Mouse (Mus musculus): ENCODE data around the gene Galk2. TPM values are rescaled to one million over a fixed set of nuclear protein-coding genes. Genes with fewer than 3 reads are reported as not detected.

Gene Galk2
- total RNA-seq, 4 experiments from 2014 or later, result 30.9 to 36.3 (median 32.6) TPM

- DNase-seq (ENCODE audit: low spot score in 2 of 2), result no peak
These were observed 37.4 kb downstream of the Galk2 start for GRCm38 (mm10) chr2:125896355-125896754.

GRCm38 (mm10) chr2:125900797-125901410, 42.0 kb downstream of the Galk2 start:
- DNase-seq (ENCODE audit: low spot score in 2 of 2), result no peak

GRCm38 (mm10) chr2:125901426-125901825, 42.5 kb downstream of the Galk2 start:
- DNase-seq (ENCODE audit: low spot score in 2 of 2), result no peak

GRCm38 (mm10) chr2:125906407-125907066, 47.6 kb downstream of the Galk2 start:
- DNase-seq (ENCODE audit: low spot score in 2 of 2), result no peak

- no peak for DNase-seq (ENCODE audit: low spot score in 2 of 2)
These were observed 48.8 kb downstream of the Galk2 start for GRCm38 (mm10) chr2:125907580-125908255.

GRCm38 (mm10) chr2:125914167-125914566, 55.3 kb downstream of the Galk2 start:
- no peak for DNase-seq (ENCODE audit: low spot score in 2 of 2)

GRCm38 (mm10) chr2:125914713-125915112, 55.8 kb downstream of the Galk2 start:
- no peak for DNase-seq (ENCODE audit: low spot score in 2 of 2)

- DNase-seq (ENCODE audit: low spot score in 2 of 2), result no peak
These were observed 57.9 kb downstream of the Galk2 start for GRCm38 (mm10) chr2:125916652-125917296.

GRCm38 (mm10) chr2:125917297-125917679, 58.4 kb downstream of the Galk2 start:
- DNase-seq (ENCODE audit: low spot score in 2 of 2), result no peak

- no peak for DNase-seq (ENCODE audit: low spot score in 2 of 2)
These were observed 62.4 kb downstream of the Galk2 start for GRCm38 (mm10) chr2:125921273-125921672.

GRCm38 (mm10) chr2:125922149-125922548, 63.2 kb downstream of the Galk2 start:
- no peak for DNase-seq (ENCODE audit: low spot score in 2 of 2)

- DNase-seq (ENCODE audit: low spot score in 2 of 2), result no peak
These were observed 64.0 kb downstream of the Galk2 start for GRCm38 (mm10) chr2:125922877-125923276.

GRCm38 (mm10) chr2:125923346-125923745, 64.4 kb downstream of the Galk2 start:
- no peak for DNase-seq (ENCODE audit: low spot score in 2 of 2)

GRCm38 (mm10) chr2:125924554-125924953, 65.6 kb downstream of the Galk2 start:
- no peak for DNase-seq (ENCODE audit: low spot score in 2 of 2)

- no peak for DNase-seq (ENCODE audit: low spot score in 2 of 2)
These were observed 66.2 kb downstream of the Galk2 start for GRCm38 (mm10) chr2:125925081-125925480.

- DNase-seq (ENCODE audit: low spot score in 2 of 2), result no peak
These were observed 70.5 kb downstream of the Galk2 start for GRCm38 (mm10) chr2:125929396-125929795.

- no peak for DNase-seq (ENCODE audit: low spot score in 2 of 2)
These were observed 71.0 kb downstream of the Galk2 start for GRCm38 (mm10) chr2:125929872-125930271.

GRCm38 (mm10) chr2:125931193-125931592, 72.3 kb downstream of the Galk2 start:
- no peak for DNase-seq (ENCODE audit: low spot score in 2 of 2)

GRCm38 (mm10) chr2:125932734-125933133, 73.8 kb downstream of the Galk2 start:
- no peak for DNase-seq (ENCODE audit: low spot score in 2 of 2)

- no peak for DNase-seq (ENCODE audit: low spot score in 2 of 2)
These were observed 75.1 kb downstream of the Galk2 start for GRCm38 (mm10) chr2:125933977-125934376.

- no peak for DNase-seq (ENCODE audit: low spot score in 2 of 2)
These were observed 77.5 kb downstream of the Galk2 start for GRCm38 (mm10) chr2:125936396-125936795.

GRCm38 (mm10) chr2:125938993-125939642, 80.2 kb downstream of the Galk2 start:
- no peak for DNase-seq (ENCODE audit: low spot score in 2 of 2)
